16 mouse cellular contexts compared by ENCODE assay signal in the genomic region with DNA sequence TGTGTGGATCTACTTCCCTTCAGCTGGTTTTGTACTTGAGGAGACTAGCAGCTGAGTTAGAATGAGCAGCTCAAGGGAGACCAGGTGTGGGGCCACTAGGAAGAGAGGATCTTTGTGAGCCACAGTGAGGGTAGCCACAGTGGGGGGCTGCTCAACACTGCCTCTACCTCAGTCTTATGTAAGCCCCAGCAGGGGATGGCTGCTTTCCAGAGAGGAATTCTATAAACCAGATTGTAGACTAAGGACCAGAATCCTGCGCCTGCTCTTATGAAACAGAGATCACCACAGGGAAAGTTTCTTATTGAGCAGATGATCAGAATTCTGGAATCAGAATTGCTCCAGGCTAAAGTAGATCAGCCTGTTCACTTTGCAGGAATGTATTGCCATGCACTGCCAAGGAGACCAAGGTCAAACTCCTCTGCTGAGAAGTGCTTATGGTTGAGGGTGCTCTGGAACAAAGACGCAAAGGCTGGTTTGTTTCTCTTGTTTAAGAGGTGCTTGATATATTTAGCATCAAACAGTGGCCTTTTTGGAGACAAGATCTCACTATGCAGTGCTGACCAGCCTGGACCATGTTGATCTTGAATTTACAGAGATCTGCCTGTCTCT. TPM values are rescaled to one million over a fixed set of nuclear protein-coding genes. Genes with fewer than 3 reads are reported as not detected.
DNase-seq lines count a peak whose midpoint lies in the region; ATAC-seq and TF ChIP-seq lines count a peak whose summit lies in the region.
"Had no signal": no experiment of that assay in that cellular context is flagged by ENCODE, and none has a peak within 500 bp of the region (broad histone marks: within the 10 kb centered on the region; RNA-seq: fewer than 3 reads in every experiment).

No protein-coding gene starts in this region.

- ATAC-seq in heart, embryonic 13.5 days (ENCODE audit: extremely low read depth, insufficient number of reproducible peaks, low FRiP score, low TSS enrichment): no peak
- ATAC-seq in forebrain, embryonic 16.5 days: no peak
- ATAC-seq: CD4-positive, CD25-positive, alpha-beta regulatory T cell, adult 4 months; forebrain, embryonic 15.5 days had no signal

- no peak for DNase-seq in heart, postnatal 10 days
- DNase-seq in lung, adult 18-20 months: peak; percentile 25 to 48
- no peak for DNase-seq in lung, postnatal 10 days
- peak; percentile 69 for DNase-seq in cerebellum, adult 11 months
- DNase-seq in right cerebral cortex, postnatal 4 days: no peak
- DNase-seq: gastrocnemius, postnatal 25 days; right cerebral cortex, postnatal 14 days had no signal

- no peaks in the 10 kb centered on the region for H3K9me3 ChIP-seq in heart, embryonic 13.5 days
- no peaks in the 10 kb centered on the region for H3K9me3 ChIP-seq in forebrain, embryonic 16.5 days (ENCODE audit: control insufficient read depth, low read length)
- H3K9me3 ChIP-seq: forebrain, embryonic 15.5 days; hindbrain, embryonic 15.5 days; kidney, embryonic 15.5 days had no signal

- H3K27ac ChIP-seq in heart, embryonic 13.5 days (replicated peaks): peak overlapping the region; percentile 80
- H3K27ac ChIP-seq in cortical plate, adult 2 months (ENCODE audit: insufficient read depth, low read length): 0 out of 2 replicates have a peak overlapping the region, but pooled peaks have one; percentile 21
- no peak overlapping the region for H3K27ac ChIP-seq in forebrain, embryonic 16.5 days (ENCODE audit: low read length)
- H3K27ac ChIP-seq: forebrain, embryonic 15.5 days; hindbrain, embryonic 15.5 days; kidney, embryonic 15.5 days; macrophage had no signal

- WGBS in heart, embryonic 13.5 days: 60% methylated on average over 2 of the region's 2 CpGs
- 76% methylated on average over 2 of the region's 2 CpGs for WGBS in forebrain, embryonic 16.5 days

- H3K4me2 ChIP-seq in heart, embryonic 13.5 days: no peak overlapping the region
- no peak overlapping the region for H3K4me2 ChIP-seq in forebrain, embryonic 16.5 days (ENCODE audit: low read length)
- H3K4me2 ChIP-seq: forebrain, embryonic 15.5 days; hindbrain, embryonic 15.5 days; kidney, embryonic 15.5 days; liver, embryonic 11.5 days had no signal

- no peak overlapping the region for H3K4me3 ChIP-seq in heart, embryonic 13.5 days
- H3K4me3 ChIP-seq in cortical plate, adult 2 months (ENCODE audit: insufficient read depth, low read length): no peak overlapping the region
- H3K4me3 ChIP-seq in forebrain, embryonic 16.5 days (replicated peaks; ENCODE audit: low read length): no peak overlapping the region
- H3K4me3 ChIP-seq: forebrain, embryonic 15.5 days; hindbrain, embryonic 15.5 days; kidney, embryonic 15.5 days had no signal

- peaks cover 11% of the 10 kb centered on the region for H3K4me1 ChIP-seq in heart, embryonic 13.5 days
- 0 out of 2 replicates have a peak, but pooled peaks cover 1% of the 10 kb centered on the region for H3K4me1 ChIP-seq in cortical plate, adult 2 months (ENCODE audit: control insufficient read depth, insufficient read depth, low read length)
- H3K4me1 ChIP-seq in forebrain, embryonic 16.5 days (replicated peaks; ENCODE audit: control insufficient read depth, insufficient read depth, low read length): no peaks in the 10 kb centered on the region
- H3K4me1 ChIP-seq: forebrain, embryonic 15.5 days; hindbrain, embryonic 15.5 days; kidney, embryonic 15.5 days had no signal

- peaks cover 83% of the 10 kb centered on the region for H3K36me3 ChIP-seq in heart, embryonic 13.5 days
- peaks cover 18% of the 10 kb centered on the region for H3K36me3 ChIP-seq in forebrain, embryonic 16.5 days (ENCODE audit: control insufficient read depth, insufficient read depth)

- TF ChIP-seq POLR2A in cortical plate, adult 2 months (IDR thresholded peaks at IDR 0.05; ENCODE audit: extremely low read depth, insufficient read depth, low read length): no peak

- H3K27me3 ChIP-seq in heart, embryonic 13.5 days (replicated peaks): no peaks in the 10 kb centered on the region
- no peaks in the 10 kb centered on the region for H3K27me3 ChIP-seq in forebrain, embryonic 16.5 days (replicated peaks; ENCODE audit: control insufficient read depth, insufficient read depth, low read length)
- H3K27me3 ChIP-seq: forebrain, embryonic 15.5 days; hindbrain, embryonic 15.5 days; kidney, embryonic 15.5 days had no signal

- intact Hi-C loops in heart, postnatal 10 days (cut with DNase I): no loop called here

- no peak for TF ChIP-seq CTCF in cortical plate, adult 2 months (IDR thresholded peaks at IDR 0.05; ENCODE audit: extremely low read depth, insufficient read depth, low read length)

- H3K9ac ChIP-seq in heart, embryonic 13.5 days: no peak overlapping the region
- H3K9ac ChIP-seq in forebrain, embryonic 16.5 days (replicated peaks; ENCODE audit: low read depth, low read length): no peak overlapping the region
- H3K9ac ChIP-seq: forebrain, embryonic 15.5 days; hindbrain, embryonic 15.5 days; kidney, embryonic 15.5 days had no signal

RNA-seq across cellular contexts. Expression of a gene that starts 22.4 kb away (rescaled TPM):
- polyA plus RNA-seq in heart, embryonic 13.5 days (2015; fragmentation: Nextera tagmentation; extraction: Ambion mirVana): 2.5 and 2.9 TPM in 2 replicates
- total RNA-seq in heart, postnatal 10 days (2021): 1 to 10 TPM in 1 of 2 experiments, under 1 TPM in 1; 0.81 to 1.1 TPM
- 6.0 and 8.9 TPM in 2 replicates for polyA plus RNA-seq in cortical plate, adult 2 months (2012; rRNA removed)
- polyA plus RNA-seq in forebrain, embryonic 16.5 days (2015; fragmentation: Nextera tagmentation; extraction: Ambion mirVana): 5.0 and 6.9 TPM in 2 replicates

RNA-seq across cellular contexts. Expression of a gene that starts 22.8 kb away (rescaled TPM):
- 47.0 and 53.3 TPM in 2 replicates for polyA plus RNA-seq in heart, embryonic 13.5 days (2015; fragmentation: Nextera tagmentation; extraction: Ambion mirVana)
- total RNA-seq in heart, postnatal 10 days (2021): 10 to 100 TPM; 85.3 to 96.6 TPM
- 75.3 and 75.4 TPM in 2 replicates for polyA plus RNA-seq in cortical plate, adult 2 months (2012; rRNA removed)
- polyA plus RNA-seq in forebrain, embryonic 16.5 days (2015; fragmentation: Nextera tagmentation; extraction: Ambion mirVana): 60.6 and 64.9 TPM in 2 replicates

Comparison
In these comparisons a context has a peak if more than half of its experiments do, and no peak if none do; other contexts are left out.
1. DNase-seq: peak in lung, adult 18-20 months (2 of 2) and cerebellum, adult 11 months (single experiment); none in heart, postnatal 10 days (0 of 2), lung, postnatal 10 days (single experiment) and right cerebral cortex, postnatal 4 days (single experiment).